Mouse (Mus musculus) testis, adult 2 months (tissue): ENCODE results near the gene Maco1.

Experiments used
- CTCF ChIP-seq: fragments of 200-500 bp; IDR thresholded peaks from 2 replicates; pipeline ENCODE4 v1.5.1; 2012; ENCODE audit warnings: low read depth, mild to moderate bottlenecking, inconsistent platforms, low read length, moderate library complexity; ENCODE audit not compliant: control insufficient read depth, insufficient read depth, insufficient replicate concordance
- POLR2A ChIP-seq: fragments of 200-500 bp; IDR thresholded peaks from 2 replicates; pipeline ENCODE4 v1.6.1; 2012; ENCODE audit warnings: low read depth, mild to moderate bottlenecking, inconsistent platforms, low read length, moderate library complexity; ENCODE audit not compliant: control insufficient read depth

DNA sequence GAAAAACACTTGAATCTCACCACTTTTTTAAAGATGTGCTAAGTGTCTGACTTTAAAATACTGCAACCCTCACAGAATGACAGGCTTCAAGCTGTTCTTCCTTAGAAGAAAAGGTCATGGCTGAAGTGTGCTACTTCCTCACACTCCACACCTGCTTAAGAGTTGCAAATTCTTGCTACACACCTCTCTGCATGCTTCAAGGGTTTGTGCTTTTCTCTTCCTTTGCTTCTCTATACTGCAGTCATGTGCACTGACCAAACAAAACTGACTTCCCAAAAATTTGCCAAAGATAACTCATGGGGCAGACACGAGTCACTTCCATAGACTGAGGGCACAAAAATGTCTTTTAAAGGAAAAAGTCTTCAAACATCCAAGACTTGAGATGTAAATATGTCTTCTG is 14.9 kb downstream of the Maco1 start:
- TF ChIP-seq CTCF (no peak), POLR2A (no peak)
